Mouse (Mus musculus): Measurements from ENCODE around the gene Rab4a. TPM values are rescaled to one million over a fixed set of nuclear protein-coding genes. Genes with fewer than 3 reads are reported as not detected.
A peak's percentile ranks its signal among the peaks of the same experiment; 100 is the strongest.

Gene Rab4a
- polyA plus RNA-seq, 1 experiment, result 8.9 TPM

DNA sequence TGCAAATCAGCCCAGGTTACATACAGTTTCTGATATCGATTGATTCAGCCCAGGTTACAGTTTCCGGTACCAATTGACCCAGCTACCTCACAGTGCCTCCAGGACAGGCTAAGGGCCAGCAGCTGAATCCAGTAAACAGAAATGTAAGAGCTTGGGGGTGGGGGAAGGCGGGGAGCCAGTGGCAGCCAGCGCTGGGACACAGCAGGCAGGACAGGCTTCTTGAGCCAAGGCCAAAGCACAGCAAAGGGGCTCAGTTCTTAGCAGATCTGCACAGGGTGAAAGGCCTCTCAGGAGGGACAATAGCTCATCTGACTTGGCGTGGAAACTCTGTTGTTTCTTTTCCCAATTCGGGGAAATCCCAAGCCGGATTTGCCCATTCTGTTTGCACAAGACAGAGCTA lies 28.5 kb upstream of the Rab4a start:
- TF ChIP-seq POLR2A (IDR thresholded peaks at IDR 0.05; ENCODE audit: control insufficient read depth, low read depth, low read length) (no peak), CTCF (IDR thresholded peaks at IDR 0.05; ENCODE audit: control insufficient read depth, insufficient read depth, insufficient replicate concordance, low read depth, low read length) (no peak)
- Histone ChIP-seq H3K4me1 (ENCODE audit: control insufficient read depth, insufficient read depth, low read length) (no peaks in the 10 kb centered on the region), H3K27ac (ENCODE audit: control insufficient read depth, insufficient read depth, low read depth, low read length) (no peak overlapping the region), H3K36me3 (ENCODE audit: control insufficient read depth, insufficient read depth, low read length) (no peaks in the 10 kb centered on the region), H3K4me3 (ENCODE audit: control insufficient read depth, low read depth, low read length) (no peak overlapping the region), H3K27me3 (ENCODE audit: control insufficient read depth, insufficient read depth, low read length) (no peaks in the 10 kb centered on the region)

GRCm38 (mm10) chr8:123780471-123780870 lies 25.3 kb upstream of the Rab4a start:
- H3K27ac ChIP-seq (ENCODE audit: control insufficient read depth, insufficient read depth, low read depth, low read length), result no peak overlapping the region
- no peak for TF ChIP-seq POLR2A (IDR thresholded peaks at IDR 0.05; ENCODE audit: control insufficient read depth, low read depth, low read length)
- no peak for TF ChIP-seq CTCF (IDR thresholded peaks at IDR 0.05; ENCODE audit: control insufficient read depth, insufficient read depth, insufficient replicate concordance, low read depth, low read length)
- H3K36me3 ChIP-seq (ENCODE audit: control insufficient read depth, insufficient read depth, low read length), result no peaks in the 10 kb centered on the region
- H3K4me3 ChIP-seq (ENCODE audit: control insufficient read depth, low read depth, low read length), result no peak overlapping the region
- no peaks in the 10 kb centered on the region for H3K4me1 ChIP-seq (ENCODE audit: control insufficient read depth, insufficient read depth, low read length)
- no peaks in the 10 kb centered on the region for H3K27me3 ChIP-seq (ENCODE audit: control insufficient read depth, insufficient read depth, low read length)

GRCm38 (mm10) chr8:123781256-123781655 lies 24.5 kb upstream of the Rab4a start:
- Histone ChIP-seq H3K27me3 (ENCODE audit: control insufficient read depth, insufficient read depth, low read length) (no peaks in the 10 kb centered on the region), H3K36me3 (ENCODE audit: control insufficient read depth, insufficient read depth, low read length) (no peaks in the 10 kb centered on the region), H3K4me3 (ENCODE audit: control insufficient read depth, low read depth, low read length) (no peak overlapping the region), H3K4me1 (ENCODE audit: control insufficient read depth, insufficient read depth, low read length) (no peaks in the 10 kb centered on the region), H3K27ac (ENCODE audit: control insufficient read depth, insufficient read depth, low read depth, low read length) (no peak overlapping the region)
- TF ChIP-seq CTCF (IDR thresholded peaks at IDR 0.05; ENCODE audit: control insufficient read depth, insufficient read depth, insufficient replicate concordance, low read depth, low read length) (no peak), POLR2A (IDR thresholded peaks at IDR 0.05; ENCODE audit: control insufficient read depth, low read depth, low read length) (no peak)

GRCm38 (mm10) chr8:123783525-123784249 lies 22.1 kb upstream of the Rab4a start:
- H3K4me3 ChIP-seq (ENCODE audit: control insufficient read depth, low read depth, low read length), result no peak overlapping the region
- H3K36me3 ChIP-seq (ENCODE audit: control insufficient read depth, insufficient read depth, low read length), result no peaks in the 10 kb centered on the region
- H3K27ac ChIP-seq (ENCODE audit: control insufficient read depth, insufficient read depth, low read depth, low read length), result no peak overlapping the region
- TF ChIP-seq POLR2A (IDR thresholded peaks at IDR 0.05; ENCODE audit: control insufficient read depth, low read depth, low read length) (no peak), CTCF (IDR thresholded peaks at IDR 0.05; ENCODE audit: control insufficient read depth, insufficient read depth, insufficient replicate concordance, low read depth, low read length) (peak; percentile 76; the same call in 1 of the 2 replicates)
- H3K4me1 ChIP-seq (ENCODE audit: control insufficient read depth, insufficient read depth, low read length), result peaks cover 7% of the 10 kb centered on the region
- H3K27me3 ChIP-seq (ENCODE audit: control insufficient read depth, insufficient read depth, low read length), result no peaks in the 10 kb centered on the region

DNA sequence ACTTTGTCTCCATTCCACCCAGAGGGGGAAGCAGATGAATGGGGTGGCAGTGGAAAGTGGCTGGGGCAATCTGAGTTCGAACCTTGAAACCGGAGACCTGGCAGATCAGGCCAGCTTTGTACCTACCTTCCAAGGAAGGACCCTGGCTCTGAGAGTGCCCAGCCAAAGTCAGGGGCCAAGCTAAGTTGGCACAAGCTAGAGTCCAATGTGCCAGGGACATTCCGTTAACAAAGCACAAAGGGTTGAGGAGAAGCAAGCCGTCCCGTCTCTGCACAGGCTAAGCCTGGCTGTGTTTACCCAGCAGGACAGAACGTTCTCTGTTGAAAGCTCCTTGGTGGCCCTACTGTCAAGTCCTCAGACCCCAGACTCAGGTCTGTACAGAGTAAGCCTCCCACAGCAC lies 19.6 kb upstream of the Rab4a start:
- no peak overlapping the region for H3K27ac ChIP-seq (ENCODE audit: control insufficient read depth, insufficient read depth, low read depth, low read length)

DNA sequence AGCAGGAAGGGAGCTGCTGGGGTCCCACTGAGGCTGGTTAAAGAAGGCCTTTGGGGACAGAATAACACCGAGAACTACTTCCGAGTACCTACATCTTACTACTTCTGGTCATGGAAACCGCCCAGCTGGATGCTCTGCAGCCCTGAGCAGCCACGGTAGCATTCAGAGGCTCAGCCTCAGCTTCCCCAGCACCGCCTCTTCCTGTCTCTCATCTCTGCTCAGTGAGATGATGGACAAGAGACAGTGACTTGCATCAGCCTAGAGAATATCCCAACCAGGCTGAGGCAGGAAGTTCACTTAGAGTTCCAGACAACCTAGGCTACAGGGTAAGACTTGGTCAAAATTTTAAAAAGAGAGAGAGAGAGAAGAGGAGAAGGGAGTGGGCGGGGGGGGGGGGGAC lies 19.1 kb upstream of the Rab4a start:
- no peaks in the 10 kb centered on the region for H3K36me3 ChIP-seq (ENCODE audit: control insufficient read depth, insufficient read depth, low read length)
- TF ChIP-seq POLR2A (IDR thresholded peaks at IDR 0.05; ENCODE audit: control insufficient read depth, low read depth, low read length), result no peak
- no peak for TF ChIP-seq CTCF (IDR thresholded peaks at IDR 0.05; ENCODE audit: control insufficient read depth, insufficient read depth, insufficient replicate concordance, low read depth, low read length)
- no peak overlapping the region for H3K4me3 ChIP-seq (ENCODE audit: control insufficient read depth, low read depth, low read length)
- H3K27me3 ChIP-seq (ENCODE audit: control insufficient read depth, insufficient read depth, low read length), result no peaks in the 10 kb centered on the region
- H3K4me1 ChIP-seq (ENCODE audit: control insufficient read depth, insufficient read depth, low read length), result peaks cover 7% of the 10 kb centered on the region
- no peak overlapping the region for H3K27ac ChIP-seq (ENCODE audit: control insufficient read depth, insufficient read depth, low read depth, low read length)

More for the DNA sequence above, 19.6 kb upstream of the Rab4a start:
- peaks cover 7% of the 10 kb centered on the region for H3K4me1 ChIP-seq (ENCODE audit: control insufficient read depth, insufficient read depth, low read length)
- no peaks in the 10 kb centered on the region for H3K27me3 ChIP-seq (ENCODE audit: control insufficient read depth, insufficient read depth, low read length)
- no peak for TF ChIP-seq CTCF (IDR thresholded peaks at IDR 0.05; ENCODE audit: control insufficient read depth, insufficient read depth, insufficient replicate concordance, low read depth, low read length)
- no peak for TF ChIP-seq POLR2A (IDR thresholded peaks at IDR 0.05; ENCODE audit: control insufficient read depth, low read depth, low read length)
- H3K36me3 ChIP-seq (ENCODE audit: control insufficient read depth, insufficient read depth, low read length), result no peaks in the 10 kb centered on the region
- H3K4me3 ChIP-seq (ENCODE audit: control insufficient read depth, low read depth, low read length), result no peak overlapping the region

DNA sequence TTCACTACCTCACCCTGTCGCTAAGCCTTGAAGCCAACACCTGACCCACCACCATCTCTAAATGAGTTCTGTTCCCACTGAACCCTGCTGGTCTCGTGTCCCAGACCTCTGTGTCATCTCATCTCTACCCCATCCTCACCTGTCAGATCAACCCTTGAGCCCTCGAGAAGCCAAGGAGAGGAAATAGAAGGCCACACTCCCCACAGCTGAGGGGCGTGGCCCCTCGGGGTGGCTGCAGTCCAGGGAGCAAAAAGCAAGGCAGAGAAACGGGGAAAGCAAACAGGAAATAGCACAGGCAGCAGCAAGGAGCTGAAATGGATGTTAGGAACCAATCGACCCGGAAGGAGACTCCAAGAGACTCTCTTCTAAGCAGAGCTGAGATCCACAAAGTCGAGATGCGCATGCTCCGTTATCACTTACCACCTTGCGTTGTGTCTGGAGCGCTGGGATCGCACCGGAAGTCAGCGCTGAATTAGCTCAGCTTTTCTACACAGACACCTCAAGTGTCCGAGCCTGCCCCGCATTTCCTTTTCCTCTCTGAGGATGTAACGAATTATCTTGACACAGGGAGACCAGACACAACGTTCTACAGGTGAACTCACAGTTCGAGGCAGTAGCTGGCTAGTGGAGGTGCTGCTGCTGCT lies 18.4 kb upstream of the Rab4a start:
- peak overlapping the region; percentile 6 for H3K4me3 ChIP-seq (ENCODE audit: control insufficient read depth, low read depth, low read length)
- no peak for TF ChIP-seq POLR2A (IDR thresholded peaks at IDR 0.05; ENCODE audit: control insufficient read depth, low read depth, low read length)
- no peak for TF ChIP-seq CTCF (IDR thresholded peaks at IDR 0.05; ENCODE audit: control insufficient read depth, insufficient read depth, insufficient replicate concordance, low read depth, low read length)
- no peaks in the 10 kb centered on the region for H3K27me3 ChIP-seq (ENCODE audit: control insufficient read depth, insufficient read depth, low read length)
- H3K36me3 ChIP-seq (ENCODE audit: control insufficient read depth, insufficient read depth, low read length), result no peaks in the 10 kb centered on the region
- no peak overlapping the region for H3K27ac ChIP-seq (ENCODE audit: control insufficient read depth, insufficient read depth, low read depth, low read length)
- peaks cover 7% of the 10 kb centered on the region for H3K4me1 ChIP-seq (ENCODE audit: control insufficient read depth, insufficient read depth, low read length)
